Mouse (Mus musculus): Measurements from ENCODE around the gene Mfsd6. TPM values are rescaled to one million over a fixed set of nuclear protein-coding genes. Genes with fewer than 3 reads are reported as not detected.
"Not testable (repeated sequence)": the region's sequence is repeated elsewhere in the genome, so short reads cannot be mapped to it uniquely, and the experiment has no call there.

Mfsd6 gene
- polyA plus RNA-seq, 1 experiment from 2014 or later, result 1.2 TPM

DNA sequence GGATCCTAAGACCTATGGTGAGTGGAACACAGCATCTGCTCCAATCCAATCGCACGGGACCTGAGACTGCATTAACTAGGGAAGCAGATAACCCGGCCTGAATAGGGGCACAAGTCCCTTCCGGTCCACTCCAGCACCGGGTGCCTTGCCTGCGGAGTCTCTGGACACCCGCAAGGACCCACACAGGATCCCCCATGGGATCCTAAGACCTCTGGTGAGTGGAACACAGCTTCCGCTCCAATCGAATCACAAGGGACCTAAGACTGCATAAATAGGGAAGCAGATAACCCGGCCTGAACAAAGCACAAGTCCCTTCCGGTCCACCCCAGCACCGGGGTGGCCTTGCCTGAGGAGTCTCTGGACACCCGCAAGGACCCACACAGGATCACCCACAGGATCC is 32.8 kb downstream of the Mfsd6 start:
- H3K4me3 ChIP-seq; H3K9me3 ChIP-seq (replicated peaks); H3K27me3 ChIP-seq (ENCODE audit: low read depth, poor library complexity, severe bottlenecking); H3K36me3 ChIP-seq; H3K27ac ChIP-seq (replicated peaks); DNase-seq (ENCODE audit: low spot score); H3K4me1 ChIP-seq: not testable (repeated sequence)
- WGBS, result 97% methylated on average over 13 of the region's 13 CpGs

DNA sequence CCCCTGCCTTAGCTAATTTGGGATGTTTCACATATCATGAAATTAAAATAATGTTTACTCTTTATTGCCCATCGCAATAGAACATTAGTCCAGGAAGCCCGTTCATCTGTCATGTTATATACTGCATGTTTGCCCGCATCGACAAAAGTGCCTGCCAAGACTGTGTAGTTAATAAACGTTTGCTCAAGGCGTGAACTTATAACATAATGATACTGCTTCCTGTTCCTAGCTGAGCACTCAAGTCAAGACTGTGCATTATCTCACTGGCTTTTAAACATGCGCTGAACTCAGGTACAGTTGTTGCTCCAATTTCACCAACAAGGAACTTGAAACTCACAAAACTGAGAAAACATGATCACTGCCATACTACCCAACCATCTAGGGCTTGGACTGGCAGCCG is 39.6 kb downstream of the Mfsd6 start:
- Histone ChIP-seq H3K27me3 (ENCODE audit: low read depth, poor library complexity, severe bottlenecking) (no peaks in the 10 kb centered on the region), H3K4me3 (no peak overlapping the region), H3K36me3 (no peaks in the 10 kb centered on the region), H3K27ac (replicated peaks) (no peak overlapping the region), H3K4me1 (no peaks in the 10 kb centered on the region), H3K9me3 (replicated peaks) (no peaks in the 10 kb centered on the region)
- DNase-seq (ENCODE audit: low spot score), result no peak
- 92% methylated on average over 8 of the region's 8 CpGs for WGBS

DNA sequence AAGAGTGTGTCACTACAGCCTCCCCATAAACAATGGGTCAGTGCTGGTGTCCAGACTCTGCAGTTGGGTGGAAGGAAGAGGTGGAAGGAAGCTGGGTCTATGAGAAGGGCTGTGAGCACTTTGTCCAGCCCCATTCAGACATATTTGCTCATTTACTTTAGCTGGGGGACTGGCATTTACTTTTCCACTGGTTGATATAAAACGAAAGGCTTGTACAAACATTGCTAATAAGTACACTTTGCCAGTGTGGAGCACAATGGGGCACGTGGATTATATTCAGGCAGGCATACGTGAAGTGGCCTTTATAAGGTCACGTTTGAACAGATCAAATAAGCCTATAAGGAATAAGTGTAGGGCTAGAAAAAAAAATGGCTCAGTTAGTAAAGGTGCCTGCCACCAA is 43.7 kb downstream of the Mfsd6 start:
- 77% methylated on average over 4 of the region's 4 CpGs for WGBS
- Histone ChIP-seq H3K27ac (replicated peaks) (no peak overlapping the region), H3K36me3 (no peaks in the 10 kb centered on the region), H3K4me3 (no peak overlapping the region), H3K27me3 (ENCODE audit: low read depth, poor library complexity, severe bottlenecking) (no peaks in the 10 kb centered on the region), H3K9me3 (replicated peaks) (no peaks in the 10 kb centered on the region), H3K4me1 (no peaks in the 10 kb centered on the region)
- DNase-seq (ENCODE audit: low spot score), result no peak

DNA sequence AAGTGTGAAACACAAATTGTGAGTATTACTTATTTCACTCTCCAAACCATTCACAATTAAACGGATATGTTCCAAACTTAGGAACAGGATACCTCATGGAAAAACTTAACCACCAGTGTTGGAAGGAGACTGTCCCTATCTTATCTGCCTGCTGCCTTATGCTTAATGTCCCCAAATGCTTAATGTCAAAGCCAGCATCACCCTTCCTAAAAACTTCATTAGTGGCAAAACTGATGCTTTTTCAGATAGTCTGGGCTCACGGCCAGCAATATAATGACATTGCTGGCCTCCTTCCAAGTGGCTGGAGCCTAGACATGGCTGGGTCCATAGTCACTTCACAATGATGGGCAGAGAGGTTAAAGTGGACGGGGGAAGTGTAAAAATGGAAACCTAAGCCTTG is 50.6 kb downstream of the Mfsd6 start:
- no peak for DNase-seq (ENCODE audit: low spot score)
- Histone ChIP-seq H3K36me3 (no peaks in the 10 kb centered on the region), H3K4me3 (no peak overlapping the region), H3K27ac (replicated peaks) (no peak overlapping the region), H3K4me1 (no peaks in the 10 kb centered on the region), H3K27me3 (ENCODE audit: low read depth, poor library complexity, severe bottlenecking) (no peaks in the 10 kb centered on the region), H3K9me3 (replicated peaks) (no peaks in the 10 kb centered on the region)
- 87% methylated on average over 3 of the region's 3 CpGs for WGBS

DNA sequence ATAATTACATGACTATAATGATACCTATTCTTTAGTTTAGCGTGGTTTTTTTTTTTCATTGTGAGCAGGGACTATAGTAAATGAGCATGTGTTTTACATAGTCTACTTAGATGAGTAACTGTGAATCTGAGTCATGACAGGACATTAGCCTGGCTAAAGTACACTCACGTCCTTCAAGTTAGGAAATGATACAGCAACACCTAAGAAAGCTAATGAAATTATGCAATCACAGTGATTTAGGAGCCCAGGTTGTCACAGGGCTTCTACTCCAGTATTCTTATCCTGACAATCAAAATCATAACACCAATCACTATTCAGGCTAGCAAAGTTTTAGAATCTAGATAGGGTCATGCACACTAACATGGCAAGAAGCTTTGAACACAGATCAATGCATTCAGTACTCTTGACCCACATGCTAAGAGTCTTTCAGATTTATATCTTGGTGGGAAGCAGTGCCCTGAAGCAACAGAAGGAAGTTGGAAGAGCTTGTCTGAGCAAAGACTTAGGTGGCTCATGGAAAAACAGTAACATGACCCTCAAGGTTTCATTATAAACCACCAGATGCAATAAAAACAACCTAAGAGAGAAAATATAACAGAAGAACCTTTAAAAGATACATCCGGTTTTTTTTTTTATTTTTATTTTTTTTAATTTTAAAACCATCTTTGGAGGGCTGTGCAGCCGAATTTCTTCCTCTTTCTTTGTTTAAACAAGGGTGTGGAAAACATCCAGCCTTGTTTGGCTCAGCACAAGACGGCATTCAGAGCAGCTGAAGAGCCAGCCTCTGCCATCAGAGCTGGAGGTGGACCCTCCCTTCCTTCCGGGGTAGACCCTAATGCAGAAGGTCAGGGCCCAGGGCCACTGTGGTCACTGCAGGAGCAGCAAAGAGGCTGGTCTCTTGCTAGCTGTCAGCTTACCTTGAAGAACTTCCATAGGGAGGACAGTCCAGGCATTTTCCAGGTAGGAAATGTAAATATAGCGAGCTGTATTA is 51.4 kb downstream of the Mfsd6 start:
- H3K9me3 ChIP-seq (replicated peaks), result no peaks in the 10 kb centered on the region
- 79% methylated on average over 7 of the region's 7 CpGs for WGBS
- no peak for DNase-seq (ENCODE audit: low spot score)
- H3K36me3 ChIP-seq, result no peaks in the 10 kb centered on the region
- no peaks in the 10 kb centered on the region for H3K27me3 ChIP-seq (ENCODE audit: low read depth, poor library complexity, severe bottlenecking)
- no peak overlapping the region for H3K27ac ChIP-seq (replicated peaks)
- H3K4me3 ChIP-seq, result no peak overlapping the region
- H3K4me1 ChIP-seq, result no peaks in the 10 kb centered on the region

DNA sequence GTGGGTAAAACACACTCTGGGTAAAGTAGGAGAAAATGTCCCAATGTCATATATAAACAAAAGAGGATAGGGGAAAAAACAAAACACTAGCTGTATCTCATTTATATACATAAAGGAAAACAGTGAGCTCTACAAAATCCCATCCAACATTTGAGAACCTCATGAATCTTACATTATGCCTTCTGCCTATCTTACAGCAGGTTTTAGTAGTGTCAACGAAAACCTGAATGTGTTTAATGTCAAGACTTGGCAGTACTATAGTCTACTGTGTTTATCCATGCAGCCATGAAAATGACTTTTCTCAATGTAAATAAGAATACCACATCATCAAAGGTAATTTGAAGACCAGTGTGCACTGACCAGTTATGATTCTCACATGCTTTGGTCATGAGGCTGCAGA is 57.3 kb downstream of the Mfsd6 start:
- 93% methylated on average over 1 of the region's 1 CpGs for WGBS
- no peaks in the 10 kb centered on the region for H3K27me3 ChIP-seq (ENCODE audit: low read depth, poor library complexity, severe bottlenecking)

DNA sequence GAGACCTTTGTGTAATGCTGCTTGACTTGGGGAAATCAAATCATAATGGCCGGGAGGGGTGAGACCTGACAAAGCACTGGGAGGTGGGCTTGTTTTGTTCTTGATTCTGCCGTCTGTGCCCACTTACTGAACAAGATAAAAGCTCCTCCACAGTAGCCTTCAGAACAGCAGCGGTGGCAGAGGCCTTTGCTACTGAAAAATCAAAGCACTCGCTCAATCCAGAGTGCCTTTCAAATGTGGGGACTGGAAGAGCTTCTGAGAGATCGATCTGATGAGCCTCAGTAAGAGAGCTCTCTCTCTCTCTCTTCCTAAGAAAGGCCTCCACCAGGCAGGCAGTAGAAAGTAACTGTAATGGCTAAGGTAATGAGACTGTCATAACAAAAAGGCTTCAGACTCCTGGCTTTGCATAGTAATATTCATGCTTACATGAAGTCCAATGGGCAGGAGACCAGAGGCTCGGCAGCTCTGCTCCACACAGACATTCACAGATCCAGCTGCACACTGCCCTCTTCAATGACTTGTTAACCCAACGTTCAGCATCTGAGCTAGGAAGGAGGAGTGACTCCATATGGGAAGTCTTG is 58.4 kb downstream of the Mfsd6 start:
- H3K4me1 ChIP-seq, result peaks cover 6% of the 10 kb centered on the region; the same call in 1 of the 2 replicates
- H3K27me3 ChIP-seq (ENCODE audit: low read depth, poor library complexity, severe bottlenecking), result no peaks in the 10 kb centered on the region
- no peak for DNase-seq (ENCODE audit: low spot score)
- H3K9me3 ChIP-seq (replicated peaks), result no peaks in the 10 kb centered on the region
- no peaks in the 10 kb centered on the region for H3K36me3 ChIP-seq
- 45% methylated on average over 7 of the region's 7 CpGs for WGBS
- H3K27ac ChIP-seq (replicated peaks), result no peak overlapping the region
- no peak overlapping the region for H3K4me3 ChIP-seq

More for the DNA sequence above, 57.3 kb downstream of the Mfsd6 start:
- Histone ChIP-seq H3K9me3 (replicated peaks) (no peaks in the 10 kb centered on the region), H3K36me3 (no peaks in the 10 kb centered on the region), H3K4me1 (peaks cover 6% of the 10 kb centered on the region; the same call in 1 of the 2 replicates), H3K4me3 (no peak overlapping the region), H3K27ac (replicated peaks) (no peak overlapping the region)
- DNase-seq (ENCODE audit: low spot score), result no peak

DNA sequence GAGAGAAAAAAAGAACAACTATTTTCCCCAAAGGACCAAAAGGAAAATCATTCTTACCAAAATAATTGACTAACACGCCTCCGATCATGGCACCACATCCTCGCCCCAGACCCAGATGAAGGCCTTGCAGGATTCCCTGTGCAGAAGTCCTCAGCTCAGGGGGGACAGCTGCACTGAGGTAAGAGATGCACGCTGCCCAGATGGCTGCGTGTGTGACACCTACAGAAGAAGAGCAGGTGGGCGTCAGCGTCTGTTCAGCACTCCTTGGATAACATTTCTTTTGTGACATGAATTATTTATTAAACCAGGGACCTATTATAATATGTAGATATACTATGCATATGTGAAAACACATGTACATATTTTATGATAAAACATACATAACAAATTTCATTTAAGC is 64.0 kb downstream of the Mfsd6 start:
- no peak overlapping the region for H3K27ac ChIP-seq (replicated peaks)

DNA sequence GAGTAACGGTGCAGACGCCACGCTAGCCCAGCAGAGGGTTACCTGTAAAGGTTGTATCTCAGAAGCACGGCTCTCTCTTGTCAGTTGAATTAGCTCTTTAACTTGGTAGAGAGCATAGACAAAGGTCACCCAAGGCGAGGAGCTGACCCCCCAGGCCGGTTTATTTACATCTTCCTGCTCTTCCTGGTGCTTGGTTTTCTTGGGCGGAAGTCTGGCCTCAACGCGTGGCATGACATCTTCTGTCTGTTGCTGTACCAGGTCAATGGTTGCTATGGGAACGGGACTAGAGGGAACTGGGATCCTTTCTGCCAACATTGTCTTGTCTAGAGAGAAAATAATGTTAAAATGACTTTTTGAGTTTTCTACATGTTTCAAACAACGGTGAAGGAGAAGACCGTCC is 66.5 kb downstream of the Mfsd6 start:
- Histone ChIP-seq H3K36me3 (no peaks in the 10 kb centered on the region), H3K27me3 (ENCODE audit: low read depth, poor library complexity, severe bottlenecking) (no peaks in the 10 kb centered on the region), H3K4me1 (no peaks in the 10 kb centered on the region), H3K4me3 (no peak overlapping the region), H3K27ac (replicated peaks) (no peak overlapping the region), H3K9me3 (replicated peaks) (no peaks in the 10 kb centered on the region)
- WGBS, result 87% methylated on average over 12 of the region's 12 CpGs
- DNase-seq (ENCODE audit: low spot score), result no peak

More for the DNA sequence above, 64.0 kb downstream of the Mfsd6 start:
- H3K36me3 ChIP-seq, result no peaks in the 10 kb centered on the region
- H3K27me3 ChIP-seq (ENCODE audit: low read depth, poor library complexity, severe bottlenecking), result no peaks in the 10 kb centered on the region
- H3K4me3 ChIP-seq, result no peak overlapping the region
- DNase-seq (ENCODE audit: low spot score), result no peak
- H3K9me3 ChIP-seq (replicated peaks), result no peaks in the 10 kb centered on the region
- H3K4me1 ChIP-seq, result no peaks in the 10 kb centered on the region
- 94% methylated on average over 7 of the region's 7 CpGs for WGBS

DNA sequence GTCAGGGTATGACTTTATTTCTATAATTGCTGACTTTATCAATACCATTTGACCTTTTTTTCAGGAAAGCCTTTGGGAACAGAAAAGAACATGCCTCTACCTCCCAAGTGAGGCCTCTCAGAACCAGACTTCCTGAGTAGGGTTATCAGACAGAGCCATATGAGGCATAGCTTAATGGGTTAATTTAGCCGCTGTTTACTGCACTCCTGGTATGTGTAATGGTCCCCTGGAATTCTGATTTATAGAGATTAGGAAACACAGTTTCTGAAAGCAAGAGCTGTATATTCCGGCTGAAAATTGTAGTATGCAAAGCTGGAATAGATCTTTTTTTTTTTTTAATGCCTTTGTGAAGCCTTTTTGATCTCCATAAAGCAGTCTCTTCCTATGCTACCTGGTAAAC is 67.0 kb downstream of the Mfsd6 start:
- DNase-seq (ENCODE audit: low spot score), result no peak
- WGBS, result 92% methylated on average over 2 of the region's 2 CpGs

DNA sequence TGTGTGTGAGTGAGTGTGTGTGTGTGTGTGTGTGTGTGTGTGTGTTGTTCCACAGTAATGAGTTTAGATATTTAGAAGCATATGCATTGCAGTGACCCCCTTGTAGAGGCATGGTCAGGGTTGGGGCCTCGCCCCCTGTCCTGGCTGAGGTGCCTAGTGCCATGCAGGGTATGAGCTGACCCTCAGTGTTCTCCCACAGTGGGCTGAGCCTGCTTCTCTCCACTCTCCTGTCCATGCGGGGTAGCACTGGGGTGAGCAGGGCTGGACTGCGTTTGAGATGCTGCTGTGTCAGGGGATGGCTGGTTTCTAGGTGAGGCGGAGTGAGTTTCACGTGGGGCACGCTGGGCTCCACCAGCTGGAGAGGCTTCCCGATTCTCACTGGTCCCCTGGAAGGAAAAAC is 69.1 kb downstream of the Mfsd6 start:
- Histone ChIP-seq H3K9me3 (replicated peaks) (no peaks in the 10 kb centered on the region), H3K36me3 (no peaks in the 10 kb centered on the region), H3K4me3 (no peak overlapping the region), H3K27ac (replicated peaks) (no peak overlapping the region), H3K4me1 (no peaks in the 10 kb centered on the region), H3K27me3 (ENCODE audit: low read depth, poor library complexity, severe bottlenecking) (no peaks in the 10 kb centered on the region)
- no peak for DNase-seq (ENCODE audit: low spot score)
- WGBS, result 95% methylated on average over 7 of the region's 7 CpGs

More for the DNA sequence above, 67.0 kb downstream of the Mfsd6 start:
- Histone ChIP-seq H3K27me3 (ENCODE audit: low read depth, poor library complexity, severe bottlenecking) (no peaks in the 10 kb centered on the region), H3K36me3 (no peaks in the 10 kb centered on the region), H3K9me3 (replicated peaks) (no peaks in the 10 kb centered on the region), H3K4me1 (no peaks in the 10 kb centered on the region), H3K4me3 (no peak overlapping the region), H3K27ac (replicated peaks) (no peak overlapping the region)

DNA sequence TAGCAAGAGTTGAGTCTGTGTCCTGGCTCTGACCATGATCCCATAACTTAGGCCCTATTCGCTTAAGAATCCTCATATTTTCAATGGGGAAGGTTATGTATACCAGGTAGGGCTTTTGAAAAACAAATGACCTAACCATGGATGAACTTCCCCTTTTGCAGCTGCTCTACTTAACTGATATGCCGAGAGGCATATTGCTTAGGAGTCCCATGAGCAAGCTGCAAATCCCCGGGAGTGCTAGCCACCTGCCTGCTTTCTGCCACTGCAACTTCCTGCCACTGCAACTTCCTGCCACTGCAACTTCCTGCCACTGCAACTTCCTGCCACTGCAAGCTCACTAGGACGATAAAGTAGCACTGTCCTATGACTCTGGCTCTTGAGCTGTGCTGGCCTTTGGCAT is 72.1 kb downstream of the Mfsd6 start:
- H3K9me3 ChIP-seq (replicated peaks), result no peaks in the 10 kb centered on the region
- no peak overlapping the region for H3K4me3 ChIP-seq
- WGBS, result 83% methylated on average over 4 of the region's 4 CpGs
- H3K27ac ChIP-seq (replicated peaks), result no peak overlapping the region
- peaks cover 25% of the 10 kb centered on the region for H3K36me3 ChIP-seq
- no peak for DNase-seq (ENCODE audit: low spot score)
- no peaks in the 10 kb centered on the region for H3K27me3 ChIP-seq (ENCODE audit: low read depth, poor library complexity, severe bottlenecking)
- no peaks in the 10 kb centered on the region for H3K4me1 ChIP-seq

DNA sequence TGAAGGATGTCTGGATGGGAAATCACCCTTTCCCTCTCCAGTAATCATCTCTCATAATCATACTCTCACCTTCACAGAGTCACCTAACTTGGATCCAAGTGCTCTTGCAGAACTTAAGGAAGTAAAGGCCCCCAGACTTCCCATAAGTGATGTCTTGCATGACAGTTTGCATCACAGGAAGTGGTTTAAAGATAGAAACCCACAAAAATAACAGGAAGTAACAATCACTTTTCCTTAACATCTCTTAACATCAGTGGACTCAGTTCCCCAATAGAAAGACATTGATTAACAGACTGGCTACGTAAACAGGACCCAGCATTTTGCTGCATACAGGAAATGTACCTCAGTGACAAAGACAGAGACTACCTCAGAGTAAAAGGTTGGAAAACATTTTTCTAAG is 73.9 kb downstream of the Mfsd6 start:
- H3K36me3 ChIP-seq, result peaks cover 41% of the 10 kb centered on the region
- H3K4me1 ChIP-seq, result no peaks in the 10 kb centered on the region
- H3K27ac ChIP-seq (replicated peaks), result no peak overlapping the region
- H3K4me3 ChIP-seq, result no peak overlapping the region
- no peaks in the 10 kb centered on the region for H3K9me3 ChIP-seq (replicated peaks)
- H3K27me3 ChIP-seq (ENCODE audit: low read depth, poor library complexity, severe bottlenecking), result no peaks in the 10 kb centered on the region
- no peak for DNase-seq (ENCODE audit: low spot score)
- WGBS, result 89% methylated on average over 1 of the region's 1 CpGs

Data from midbrain, embryonic 10.5 days (tissue).